ENCODE assay signal across 12 mouse cellular contexts in genomic region chr7:139257752-139258542, GRCm38 (mm10). TPM values are rescaled to one million over a fixed set of nuclear protein-coding genes. Genes with fewer than 3 reads are reported as not detected.
DNase-seq lines count a peak whose midpoint lies in the region; ATAC-seq and TF ChIP-seq lines count a peak whose summit lies in the region.
"Had no signal": no experiment of that assay in that cellular context is flagged by ENCODE, and none has a peak within 500 bp of the region (broad histone marks: within the 10 kb centered on the region; RNA-seq: fewer than 3 reads in every experiment).

No protein-coding gene starts in this region.

- no peak for TF ChIP-seq CTCF in left cerebral cortex, adult 2 months (IDR thresholded peaks at IDR 0.05)

- intact Hi-C loops in left cerebral cortex, adult 2 months (cut with DNase I) = no loop called here

- no peak overlapping the region for H3K4me3 ChIP-seq in limb, embryonic 13.5 days
- no peak overlapping the region for H3K4me3 ChIP-seq in stomach, embryonic 16.5 days (replicated peaks; ENCODE audit: low read length)
- no peak overlapping the region for H3K4me3 ChIP-seq in left cerebral cortex, adult 2 months
- H3K4me3 ChIP-seq: hindbrain, embryonic 13.5 days had no signal

- H3K27ac ChIP-seq in limb, embryonic 13.5 days = 0 out of 2 replicates have a peak overlapping the region, but pooled peaks have one; percentile 22
- peak overlapping the region; percentile 85 for H3K27ac ChIP-seq in stomach, embryonic 16.5 days (ENCODE audit: low read length)
- no peak overlapping the region for H3K27ac ChIP-seq in left cerebral cortex, adult 2 months
- H3K27ac ChIP-seq: hindbrain, embryonic 13.5 days had no signal

- H3K36me3 ChIP-seq in limb, embryonic 13.5 days = peaks cover 47% of the 10 kb centered on the region
- H3K36me3 ChIP-seq in stomach, embryonic 16.5 days (ENCODE audit: control insufficient read depth, insufficient read depth, low read length) = peaks cover 19% of the 10 kb centered on the region; the same call in 1 of the 2 replicates
- H3K36me3 ChIP-seq: G1E had no signal

- H3K9me3 ChIP-seq in limb, embryonic 13.5 days = no peaks in the 10 kb centered on the region
- H3K9me3 ChIP-seq in stomach, embryonic 16.5 days (replicated peaks; ENCODE audit: control insufficient read depth, low read length) = 0 out of 2 replicates have a peak, but pooled peaks cover 4% of the 10 kb centered on the region
- H3K9me3 ChIP-seq: hindbrain, embryonic 13.5 days had no signal

- ATAC-seq in limb, embryonic 13.5 days (ENCODE audit: low FRiP score, low read depth) = no peak
- peak; percentile 91 for ATAC-seq in stomach, embryonic 16.5 days (ENCODE audit: insufficient read depth, low FRiP score)

- no peak overlapping the region for H3K4me2 ChIP-seq in limb, embryonic 13.5 days (replicated peaks)
- H3K4me2 ChIP-seq in stomach, embryonic 16.5 days (ENCODE audit: low read depth, low read length) = peak overlapping the region; percentile 36
- H3K4me2 ChIP-seq: hindbrain, embryonic 13.5 days had no signal

- H3K4me1 ChIP-seq in limb, embryonic 13.5 days = peaks cover 9% of the 10 kb centered on the region; the same call in 1 of the 2 replicates
- peaks cover 23% of the 10 kb centered on the region for H3K4me1 ChIP-seq in stomach, embryonic 16.5 days (ENCODE audit: control insufficient read depth, insufficient read depth, low read length)

- no peak overlapping the region for H3K9ac ChIP-seq in limb, embryonic 13.5 days
- H3K9ac ChIP-seq in stomach, embryonic 16.5 days (ENCODE audit: low read length) = no peak overlapping the region
- H3K9ac ChIP-seq: hindbrain, embryonic 13.5 days had no signal

- no peaks in the 10 kb centered on the region for H3K27me3 ChIP-seq in limb, embryonic 13.5 days
- H3K27me3 ChIP-seq in stomach, embryonic 16.5 days (ENCODE audit: control insufficient read depth, insufficient read depth, low read length) = no peaks in the 10 kb centered on the region
- H3K27me3 ChIP-seq: hindbrain, embryonic 13.5 days had no signal

- WGBS in limb, embryonic 13.5 days = 72% methylated on average over 10 of the region's 10 CpGs
- WGBS in stomach, embryonic 16.5 days = 48% methylated on average over 10 of the region's 10 CpGs

- DNase-seq in urinary bladder, postnatal 14 days (ENCODE audit: low spot score) = peak; percentile 90
- no peak for DNase-seq in urinary bladder, postnatal 10 days (ENCODE audit: low spot score)
- DNase-seq in kidney, adult 11 months = peak; percentile 85
- no peak for DNase-seq in left cerebral cortex, adult 2 months (ENCODE audit: extremely low spot score in 1 of 2, low spot score in 2 of 2)
- DNase-seq in gastrocnemius, adult 18-20 months (ENCODE audit: low spot score) = no peak
- DNase-seq in left cerebral cortex, adult 9 months (ENCODE audit: low spot score in 2 of 2) = no peak
- DNase-seq: thymus, postnatal 36 days had no signal

RNA-seq across cellular contexts. Expression of gene Pwwp2b, which starts 9.7 kb away (rescaled TPM):
- polyA plus RNA-seq in limb, embryonic 13.5 days (2015; fragmentation: Nextera tagmentation; extraction: Ambion mirVana) = 10.7 and 11.7 TPM in 2 replicates
- 16.3 and 19.8 TPM in 2 replicates for polyA plus RNA-seq in stomach, embryonic 16.5 days (2015; fragmentation: Nextera tagmentation; extraction: Ambion mirVana)
- total RNA-seq in left cerebral cortex, adult 2 months (2021) = 10 to 100 TPM; 10.2 to 12.2 TPM
- total RNA-seq in gastrocnemius, adult 18-20 months (2021) = 1 to 10 TPM; 4.9 to 6.7 TPM

RNA-seq across cellular contexts. Expression of gene Stk32c, which starts 44.8 kb away (rescaled TPM):
- polyA plus RNA-seq in limb, embryonic 13.5 days (2015; fragmentation: Nextera tagmentation; extraction: Ambion mirVana) = 0.13 and 0.17 TPM in 2 replicates
- 0.17 TPM in 1 of 2 replicates, not detected in the other for polyA plus RNA-seq in stomach, embryonic 16.5 days (2015; fragmentation: Nextera tagmentation; extraction: Ambion mirVana)
- 100 to 1,000 TPM; 159 to 167 TPM for total RNA-seq in left cerebral cortex, adult 2 months (2021)
- total RNA-seq in gastrocnemius, adult 18-20 months (2021) = under 1 TPM; 0.27 to 0.31 TPM
- total RNA-seq: G1E; megakaryocyte, adult 5-6 weeks had no signal
- polyA plus RNA-seq: G1E had no signal

RNA-seq across cellular contexts. Expression of gene Lrrc27, which starts 45.2 kb away (rescaled TPM):
- 1.8 and 2.3 TPM in 2 replicates for polyA plus RNA-seq in limb, embryonic 13.5 days (2015; fragmentation: Nextera tagmentation; extraction: Ambion mirVana)
- polyA plus RNA-seq in stomach, embryonic 16.5 days (2015; fragmentation: Nextera tagmentation; extraction: Ambion mirVana) = 2.9 and 4.4 TPM in 2 replicates
- 1 to 10 TPM; 8.1 to 8.2 TPM for total RNA-seq in left cerebral cortex, adult 2 months (2021)
- total RNA-seq in gastrocnemius, adult 18-20 months (2021) = 1 to 10 TPM; 1.9 to 3.0 TPM
- polyA plus RNA-seq: G1E had no signal

Comparison
In these comparisons a context has a peak if more than half of its experiments do, and no peak if none do; other contexts are left out.
1. DNase-seq: peak in urinary bladder, postnatal 14 days (single experiment) and kidney, adult 11 months (single experiment); none in urinary bladder, postnatal 10 days (single experiment), left cerebral cortex, adult 2 months (0 of 2), gastrocnemius, adult 18-20 months (single experiment) and left cerebral cortex, adult 9 months (0 of 2).
2. RNA of gene Stk32c, which starts 44.8 kb away (total RNA-seq): 159 to 167 TPM in left cerebral cortex, adult 2 months; 0.27 to 0.31 TPM in gastrocnemius, adult 18-20 months; every median in the first group is over 100 times any median in the second.